Mouse (Mus musculus): ENCODE measurements around the gene Mccc1. TPM values are rescaled to one million over a fixed set of nuclear protein-coding genes. Genes with fewer than 3 reads are reported as not detected.

Gene Mccc1
- polyA plus RNA-seq, 1 experiment from 2014 or later: 37.6 TPM

DNA sequence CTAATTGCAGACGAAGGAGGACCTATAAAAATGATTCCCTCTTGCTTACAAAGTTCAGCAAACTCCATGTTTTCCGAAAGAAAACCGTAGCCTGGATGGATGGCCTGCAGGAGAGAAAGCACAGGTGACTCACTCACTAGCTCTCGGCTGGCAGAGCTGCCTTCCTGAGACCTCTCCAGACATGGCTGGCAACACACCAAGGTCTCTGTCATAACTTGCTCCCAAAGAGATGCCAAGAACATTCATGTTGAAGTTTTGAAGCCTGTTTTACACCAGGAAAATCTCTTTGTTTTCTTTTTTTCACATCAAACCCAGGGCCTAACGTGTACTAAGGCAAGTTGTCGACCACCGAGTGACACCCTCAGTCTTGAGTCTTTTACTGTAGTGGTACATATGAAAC, 9.8 kb downstream of the Mccc1 start:
- WGBS: 94% methylated on average over 7 of the region's 7 CpGs
- Histone ChIP-seq H3K27me3 (ENCODE audit: low read depth, poor library complexity, severe bottlenecking) (no peaks in the 10 kb centered on the region), H3K9me3 (replicated peaks) (no peaks in the 10 kb centered on the region), H3K4me1 (peaks cover 6% of the 10 kb centered on the region), H3K27ac (replicated peaks) (no peak overlapping the region), H3K4me3 (no peak overlapping the region), H3K36me3 (peaks cover 80% of the 10 kb centered on the region)
- DNase-seq (ENCODE audit: low spot score): no peak

DNA sequence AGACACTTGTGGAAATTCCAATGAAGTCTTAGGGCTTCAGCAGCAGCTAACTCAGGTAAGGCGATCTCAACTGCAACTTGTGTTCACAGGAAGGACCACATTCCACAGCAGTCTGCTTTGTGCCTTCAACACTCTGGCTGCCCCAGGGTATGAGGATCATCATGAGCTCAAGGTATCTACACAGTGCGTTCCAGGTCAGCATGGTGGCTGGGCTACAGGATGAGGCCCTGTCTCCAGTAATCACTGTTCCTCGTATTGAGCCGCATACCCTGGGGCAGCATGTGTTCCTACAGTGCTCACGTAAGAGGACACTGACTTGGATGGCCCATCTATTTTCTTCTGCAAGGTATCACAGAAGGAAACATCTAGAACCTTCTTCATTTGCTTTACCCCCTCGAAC, 12.4 kb downstream of the Mccc1 start:
- no peaks in the 10 kb centered on the region for H3K9me3 ChIP-seq (replicated peaks)
- H3K4me3 ChIP-seq: no peak overlapping the region
- no peaks in the 10 kb centered on the region for H3K27me3 ChIP-seq (ENCODE audit: low read depth, poor library complexity, severe bottlenecking)
- H3K36me3 ChIP-seq: peaks cover 80% of the 10 kb centered on the region
- DNase-seq (ENCODE audit: low spot score): no peak
- no peak overlapping the region for H3K27ac ChIP-seq (replicated peaks)
- H3K4me1 ChIP-seq: no peaks in the 10 kb centered on the region
- 93% methylated on average over 6 of the region's 6 CpGs for WGBS

DNA sequence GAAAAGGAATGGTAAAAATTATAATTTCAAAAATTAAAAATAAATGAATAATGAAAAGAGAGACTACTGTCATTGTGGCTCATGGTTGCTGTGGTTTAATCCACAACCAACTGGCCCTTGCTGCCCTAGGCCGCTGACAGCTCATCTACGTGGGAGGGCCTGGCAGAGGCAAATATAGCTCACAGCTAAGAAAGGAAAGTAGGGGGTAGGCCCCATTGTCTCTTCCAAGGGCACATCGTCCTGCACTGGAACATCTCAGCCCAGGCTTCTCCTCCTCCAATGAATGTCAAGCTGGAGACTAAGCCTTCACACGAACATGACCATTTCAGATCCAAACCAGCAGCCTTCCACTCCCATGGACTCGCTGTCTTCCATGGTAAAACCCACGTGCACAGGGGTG, 14.2 kb downstream of the Mccc1 start:
- H3K27ac ChIP-seq (replicated peaks): no peak overlapping the region
- H3K27me3 ChIP-seq (ENCODE audit: low read depth, poor library complexity, severe bottlenecking): no peaks in the 10 kb centered on the region
- peaks cover 91% of the 10 kb centered on the region for H3K36me3 ChIP-seq
- H3K4me1 ChIP-seq: no peaks in the 10 kb centered on the region
- no peak for DNase-seq (ENCODE audit: low spot score)
- WGBS: 92% methylated on average over 6 of the region's 6 CpGs
- no peaks in the 10 kb centered on the region for H3K9me3 ChIP-seq (replicated peaks)
- H3K4me3 ChIP-seq: no peak overlapping the region

DNA sequence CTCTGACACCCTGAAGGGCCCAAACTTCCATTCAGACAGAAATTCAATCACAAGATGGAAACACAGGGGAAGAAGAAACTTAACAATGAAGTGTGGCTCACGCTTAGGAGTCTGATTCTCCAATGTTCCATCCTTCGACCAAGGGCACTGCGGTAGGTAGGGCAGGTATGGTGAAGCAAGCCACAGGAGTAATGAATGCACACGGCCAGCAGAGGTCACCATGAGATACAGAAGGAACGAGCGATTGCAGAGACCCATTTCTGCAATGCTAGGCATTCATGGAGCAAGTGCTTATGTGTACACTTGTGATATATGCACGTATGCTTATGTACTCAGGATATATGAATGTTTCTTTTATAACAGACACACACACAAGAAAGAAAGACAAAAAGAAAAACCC, 26.9 kb downstream of the Mccc1 start:
- no peak for DNase-seq (ENCODE audit: low spot score)
- 75% methylated on average over 7 of the region's 7 CpGs for WGBS
- Histone ChIP-seq H3K36me3 (peaks cover 64% of the 10 kb centered on the region), H3K27me3 (ENCODE audit: low read depth, poor library complexity, severe bottlenecking) (no peaks in the 10 kb centered on the region), H3K9me3 (replicated peaks) (no peaks in the 10 kb centered on the region), H3K4me3 (no peak overlapping the region), H3K27ac (replicated peaks) (no peak overlapping the region), H3K4me1 (peaks cover 4% of the 10 kb centered on the region; the same call in 1 of the 2 replicates)

DNA sequence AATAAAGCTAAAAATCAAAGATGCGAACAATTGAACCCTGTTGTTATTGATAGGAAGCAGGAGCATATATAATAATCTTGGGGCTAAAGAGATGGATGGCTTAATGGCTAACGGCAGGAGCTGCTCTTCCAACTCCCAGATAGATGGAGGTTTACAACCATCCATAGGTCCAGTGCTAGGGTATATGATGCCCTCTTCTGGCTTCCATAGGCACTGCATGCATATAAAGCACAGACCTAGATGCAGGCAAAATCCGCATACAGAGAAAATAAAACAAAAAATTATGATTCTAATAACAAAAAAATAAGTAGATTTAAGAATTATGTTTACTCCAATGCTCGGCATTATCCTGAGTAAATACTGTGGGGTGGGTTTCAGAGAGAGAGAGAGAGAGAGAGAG, 27.5 kb downstream of the Mccc1 start:
- H3K9me3 ChIP-seq (replicated peaks): no peaks in the 10 kb centered on the region
- DNase-seq (ENCODE audit: low spot score): no peak
- H3K27me3 ChIP-seq (ENCODE audit: low read depth, poor library complexity, severe bottlenecking): no peaks in the 10 kb centered on the region
- H3K36me3 ChIP-seq: peaks cover 58% of the 10 kb centered on the region
- no peak overlapping the region for H3K27ac ChIP-seq (replicated peaks)
- peaks cover 4% of the 10 kb centered on the region; the same call in 1 of the 2 replicates for H3K4me1 ChIP-seq
- H3K4me3 ChIP-seq: no peak overlapping the region
- 84% methylated on average over 4 of the region's 4 CpGs for WGBS

DNA sequence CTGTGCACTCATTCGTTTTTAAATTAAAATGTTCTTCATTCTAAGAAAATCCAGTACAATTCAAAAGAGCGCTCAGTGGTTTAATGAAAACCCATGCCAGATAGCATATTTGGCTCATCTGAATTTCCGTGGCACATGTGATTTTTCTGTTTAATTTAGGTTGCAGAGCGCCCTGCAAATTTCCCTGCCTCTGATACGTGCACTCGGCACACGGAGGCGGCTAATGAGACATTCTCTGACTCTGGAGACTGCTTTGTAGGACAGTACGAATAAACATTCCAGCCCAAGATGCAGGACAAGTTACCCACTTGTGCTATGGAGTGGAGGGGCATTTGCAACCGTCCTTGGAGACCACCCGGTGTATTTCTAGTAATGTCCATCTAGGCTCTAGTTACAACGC, 29.3 kb downstream of the Mccc1 start:
- no peaks in the 10 kb centered on the region for H3K9me3 ChIP-seq (replicated peaks)
- no peak overlapping the region for H3K4me3 ChIP-seq
- H3K4me1 ChIP-seq: peaks cover 4% of the 10 kb centered on the region; the same call in 1 of the 2 replicates
- peaks cover 53% of the 10 kb centered on the region for H3K36me3 ChIP-seq
- no peaks in the 10 kb centered on the region for H3K27me3 ChIP-seq (ENCODE audit: low read depth, poor library complexity, severe bottlenecking)
- WGBS: 94% methylated on average over 12 of the region's 12 CpGs
- no peak for DNase-seq (ENCODE audit: low spot score)
- H3K27ac ChIP-seq (replicated peaks): no peak overlapping the region

DNA sequence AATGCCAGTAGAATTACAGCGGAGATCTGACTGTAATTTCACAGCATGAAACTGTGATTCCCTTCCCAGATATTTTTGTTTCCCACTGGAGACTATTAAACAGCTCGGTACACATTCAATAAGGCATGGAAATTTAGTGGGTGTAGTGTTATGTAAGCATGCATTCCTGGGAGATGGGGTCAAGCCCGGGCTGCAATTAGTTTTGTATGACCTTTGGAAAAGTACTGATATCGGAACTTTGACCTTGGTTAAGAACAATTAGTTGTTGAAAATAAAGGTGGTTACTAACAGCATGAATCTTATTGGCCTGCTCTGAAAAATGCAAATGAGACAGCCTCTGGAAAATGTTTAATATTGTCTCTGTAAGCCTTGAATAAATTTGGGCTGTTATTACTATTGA, 30.0 kb downstream of the Mccc1 start:
- Histone ChIP-seq H3K27me3 (ENCODE audit: low read depth, poor library complexity, severe bottlenecking) (no peaks in the 10 kb centered on the region), H3K4me3 (no peak overlapping the region)

DNA sequence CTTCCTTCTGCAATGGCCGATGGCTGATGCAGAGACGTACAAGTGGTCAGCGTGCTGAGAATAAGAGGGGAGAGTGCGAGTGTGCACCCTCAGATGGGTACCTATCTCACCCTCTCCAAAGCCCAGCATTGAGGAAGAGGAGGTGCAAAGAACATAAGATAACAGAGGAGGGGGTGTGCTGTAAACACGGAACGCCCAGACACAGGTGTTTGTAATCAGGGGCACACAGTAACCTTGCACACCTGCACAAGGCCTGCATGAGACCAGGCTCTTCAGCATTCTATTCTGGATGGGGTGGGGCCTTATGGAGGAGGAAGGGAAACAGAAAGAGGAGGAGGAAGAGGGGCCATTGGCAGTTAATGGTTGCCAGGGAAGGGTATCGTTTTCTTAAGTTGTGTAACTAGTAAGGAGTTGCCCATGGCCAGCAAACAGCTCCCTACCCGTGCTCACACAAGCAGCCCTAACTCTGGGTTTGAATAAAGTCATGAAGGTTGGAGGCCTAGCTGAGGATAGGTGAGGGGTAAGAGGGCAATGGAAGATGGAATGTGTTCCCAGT, 33.0 kb downstream of the Mccc1 start:
- no peaks in the 10 kb centered on the region for H3K9me3 ChIP-seq (replicated peaks)
- no peaks in the 10 kb centered on the region for H3K27me3 ChIP-seq (ENCODE audit: low read depth, poor library complexity, severe bottlenecking)
- no peak for DNase-seq (ENCODE audit: low spot score)
- H3K36me3 ChIP-seq: peaks cover 48% of the 10 kb centered on the region
- no peak overlapping the region for H3K4me3 ChIP-seq
- 95% methylated on average over 8 of the region's 8 CpGs for WGBS
- no peaks in the 10 kb centered on the region for H3K4me1 ChIP-seq
- H3K27ac ChIP-seq (replicated peaks): no peak overlapping the region

More for the DNA sequence above, 30.0 kb downstream of the Mccc1 start:
- DNase-seq (ENCODE audit: low spot score): no peak
- H3K27ac ChIP-seq (replicated peaks): no peak overlapping the region
- 88% methylated on average over 4 of the region's 4 CpGs for WGBS
- no peaks in the 10 kb centered on the region for H3K4me1 ChIP-seq
- H3K36me3 ChIP-seq: peaks cover 49% of the 10 kb centered on the region
- H3K9me3 ChIP-seq (replicated peaks): no peaks in the 10 kb centered on the region

- peaks cover 45% of the 10 kb centered on the region for H3K36me3 ChIP-seq
- no peak overlapping the region for H3K4me3 ChIP-seq
- H3K4me1 ChIP-seq: no peaks in the 10 kb centered on the region
- H3K9me3 ChIP-seq (replicated peaks): no peaks in the 10 kb centered on the region
- no peak overlapping the region for H3K27ac ChIP-seq (replicated peaks)
- DNase-seq (ENCODE audit: low spot score): no peak
- no peaks in the 10 kb centered on the region for H3K27me3 ChIP-seq (ENCODE audit: low read depth, poor library complexity, severe bottlenecking)
- WGBS: 89% methylated on average over 2 of the region's 2 CpGs
These were observed 34.0 kb downstream of the Mccc1 start for GRCm38 (mm10) chr3:35966493-35966892.

- Histone ChIP-seq H3K27me3 (ENCODE audit: low read depth, poor library complexity, severe bottlenecking) (no peaks in the 10 kb centered on the region), H3K9me3 (replicated peaks) (no peaks in the 10 kb centered on the region), H3K27ac (replicated peaks) (no peak overlapping the region), H3K4me1 (no peaks in the 10 kb centered on the region), H3K36me3 (peaks cover 52% of the 10 kb centered on the region), H3K4me3 (no peak overlapping the region)
- no peak for DNase-seq (ENCODE audit: low spot score)
- 97% methylated on average over 4 of the region's 4 CpGs for WGBS
These were observed 35.5 kb downstream of the Mccc1 start for GRCm38 (mm10) chr3:35964928-35965327.

GRCm38 (mm10) chr3:35963921-35964320, 36.6 kb downstream of the Mccc1 start:
- H3K36me3 ChIP-seq: peaks cover 60% of the 10 kb centered on the region
- H3K27ac ChIP-seq (replicated peaks): no peak overlapping the region
- H3K4me1 ChIP-seq: no peaks in the 10 kb centered on the region
- no peaks in the 10 kb centered on the region for H3K27me3 ChIP-seq (ENCODE audit: low read depth, poor library complexity, severe bottlenecking)
- DNase-seq (ENCODE audit: low spot score): no peak
- 93% methylated on average over 5 of the region's 5 CpGs for WGBS
- no peak overlapping the region for H3K4me3 ChIP-seq
- H3K9me3 ChIP-seq (replicated peaks): no peaks in the 10 kb centered on the region

- 90% methylated on average over 4 of the region's 4 CpGs for WGBS
- Histone ChIP-seq H3K27me3 (ENCODE audit: low read depth, poor library complexity, severe bottlenecking) (no peaks in the 10 kb centered on the region), H3K36me3 (peaks cover 65% of the 10 kb centered on the region), H3K4me3 (no peak overlapping the region), H3K27ac (replicated peaks) (no peak overlapping the region), H3K4me1 (no peaks in the 10 kb centered on the region), H3K9me3 (replicated peaks) (no peaks in the 10 kb centered on the region)
- DNase-seq (ENCODE audit: low spot score): no peak
These were observed 37.1 kb downstream of the Mccc1 start for GRCm38 (mm10) chr3:35963401-35963800.

DNA sequence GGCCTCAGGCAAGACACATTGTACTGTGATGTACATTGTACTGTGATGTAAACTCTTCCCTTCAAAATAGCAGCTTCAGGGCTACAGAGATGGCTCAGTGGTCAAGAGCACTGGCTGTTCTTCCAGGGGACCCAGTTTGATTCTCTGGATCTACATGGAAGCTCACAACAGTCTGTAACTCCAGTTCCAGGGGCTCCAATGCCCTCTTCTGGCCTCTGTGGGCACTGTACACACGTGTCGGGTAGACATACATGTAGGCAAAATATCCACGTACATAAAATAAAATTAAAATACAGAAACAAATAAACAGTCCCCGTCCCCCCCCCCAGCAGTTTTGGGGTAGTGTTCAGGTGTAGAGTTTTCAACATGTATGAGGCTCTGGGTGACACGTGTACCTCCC, 37.5 kb downstream of the Mccc1 start:
- Histone ChIP-seq H3K9me3 (replicated peaks) (no peaks in the 10 kb centered on the region), H3K4me1 (no peaks in the 10 kb centered on the region), H3K36me3 (peaks cover 68% of the 10 kb centered on the region), H3K27me3 (ENCODE audit: low read depth, poor library complexity, severe bottlenecking) (no peaks in the 10 kb centered on the region), H3K4me3 (no peak overlapping the region), H3K27ac (replicated peaks) (no peak overlapping the region)
- no peak for DNase-seq (ENCODE audit: low spot score)
- WGBS: 90% methylated on average over 5 of the region's 5 CpGs

DNA sequence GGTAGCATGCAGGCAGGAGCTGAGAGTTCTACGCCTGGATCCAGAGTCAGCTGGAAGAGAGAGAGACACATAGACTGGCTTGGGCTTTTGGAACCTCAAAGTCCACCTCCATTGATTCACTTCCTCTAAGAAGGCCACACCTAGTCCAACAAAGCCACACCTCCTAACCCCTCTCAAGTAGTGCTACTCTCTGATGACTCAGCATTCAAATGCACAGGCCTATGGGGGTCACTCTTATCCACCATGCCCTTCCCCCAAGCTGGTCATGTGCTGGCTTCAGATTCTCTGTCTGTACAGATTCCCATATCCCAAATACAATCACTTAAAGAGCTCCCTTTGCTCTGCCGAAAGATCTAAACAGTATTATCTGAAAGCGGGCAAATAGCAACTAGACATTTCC, 43.2 kb downstream of the Mccc1 start:
- DNase-seq (ENCODE audit: low spot score): no peak
- no peaks in the 10 kb centered on the region for H3K4me1 ChIP-seq
- no peaks in the 10 kb centered on the region for H3K9me3 ChIP-seq (replicated peaks)
- no peak overlapping the region for H3K27ac ChIP-seq (replicated peaks)
- WGBS: 93% methylated on average over 3 of the region's 3 CpGs
- no peaks in the 10 kb centered on the region for H3K27me3 ChIP-seq (ENCODE audit: low read depth, poor library complexity, severe bottlenecking)
- no peak overlapping the region for H3K4me3 ChIP-seq
- peaks cover 36% of the 10 kb centered on the region for H3K36me3 ChIP-seq

All from midbrain, embryonic 10.5 days (tissue).